Mouse (Mus musculus): ENCODE measurements around the gene Tmem238l.

DNA sequence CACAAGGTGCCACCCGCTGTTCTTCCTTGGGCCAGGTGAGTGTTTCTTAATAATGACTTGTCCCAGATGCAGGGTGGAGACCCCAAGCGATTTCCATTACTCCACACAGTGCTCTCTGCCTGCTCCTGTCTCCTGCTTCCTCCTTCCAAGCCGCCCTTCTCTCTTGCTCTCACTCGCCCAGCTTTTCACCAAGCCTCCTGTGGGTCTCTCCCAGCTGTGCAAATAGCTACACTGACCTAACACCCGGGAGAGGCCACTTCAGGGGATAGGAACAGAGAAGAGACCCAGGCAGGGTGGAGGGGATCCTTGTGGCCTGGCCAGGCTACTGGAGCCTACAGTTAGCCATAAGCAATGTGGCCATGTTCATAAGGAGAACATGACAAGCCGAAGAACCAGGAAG lies 9.5 kb upstream of the Tmem238l start:
- TF ChIP-seq MYOD1 (IDR thresholded peaks at IDR 0.05; ENCODE audit: control insufficient read depth, insufficient read length, low read depth), result no peak
- TF ChIP-seq CTCF (IDR thresholded peaks at IDR 0.05; ENCODE audit: control insufficient read depth, insufficient read depth, insufficient read length), result no peak
- no peak for TF ChIP-seq USF1 (IDR thresholded peaks at IDR 0.05; ENCODE audit: low read depth)
- TF ChIP-seq CEBPB (IDR thresholded peaks at IDR 0.05; ENCODE audit: low read depth), result no peak
- TF ChIP-seq MYOG (IDR thresholded peaks at IDR 0.05; ENCODE audit: control insufficient read depth, extremely low read depth, insufficient read length), result no peak
- TF ChIP-seq MAX (IDR thresholded peaks at IDR 0.05), result no peak

All from C2C12 (cell line).